Mouse (Mus musculus): ENCODE measurements around the gene Ripor2.

GRCm38 (mm10) chr13:24594303-24594702 lies 12.3 kb downstream of the Ripor2 start:
- TF ChIP-seq EP300 (IDR thresholded peaks at IDR 0.05; ENCODE audit: insufficient read depth, low read depth, low read length) (no peak), CTCF (IDR thresholded peaks at IDR 0.05; ENCODE audit: low read depth, low read length) (no peak)

Measured in ES-Bruce4 (cell line).